Mouse (Mus musculus) midbrain, postnatal 0 days (tissue): ENCODE results near the gene Atp13a3. TPM values are rescaled to one million over a fixed set of nuclear protein-coding genes. Genes with fewer than 3 reads are reported as not detected.

Experiments used
- ATAC-seq: fragments of 200-750 bp; cut with Nextera tagmentation; 2 replicates; pipeline ENCODE4 v1.8.0; 2017; ENCODE audit warnings: moderate number of reproducible peaks, mild to moderate bottlenecking, moderate TSS enrichment, moderate library complexity; ENCODE audit not compliant: low FRiP score
- DNase-seq: peaks from one replicate; pipeline ENCODE4 v3.0.0-alpha.2; 2015; ENCODE audit warnings: low spot score
- H3K27ac ChIP-seq: fragments of 300-500 bp; sonication (generic); 2 replicates; pipeline ENCODE4 v1.5.1; 2014; ENCODE audit warnings: low read depth, mild to moderate bottlenecking, low read length, mixed read lengths
- H3K27me3 ChIP-seq: fragments of 300-500 bp; sonication (generic); 2 replicates; pipeline ENCODE4 v1.6.1; 2014; ENCODE audit warnings: low read length, control low read depth, mixed read lengths; ENCODE audit not compliant: insufficient read depth
- H3K36me3 ChIP-seq: fragments of 300-500 bp; sonication (generic); 2 replicates; pipeline ENCODE4 v1.6.1; 2014; ENCODE audit warnings: low read length, control low read depth, mixed read lengths; ENCODE audit not compliant: insufficient read depth
- H3K4me1 ChIP-seq: fragments of 300-500 bp; sonication (generic); 2 replicates; pipeline ENCODE4 v1.6.1; 2014; ENCODE audit warnings: mild to moderate bottlenecking, control low read depth, antibody characterized with exemption, low read length, mixed read lengths; ENCODE audit not compliant: insufficient read depth
- H3K4me2 ChIP-seq: fragments of 300-500 bp; sonication (generic); 2 replicates; pipeline ENCODE4 v1.6.1; 2014; ENCODE audit warnings: low read depth, mild to moderate bottlenecking, low read length, mixed read lengths; ENCODE audit not compliant: poor library complexity, severe bottlenecking
- H3K4me3 ChIP-seq: fragments of 300-500 bp; sonication (generic); 2 replicates; pipeline ENCODE4 v1.5.1; 2014; ENCODE audit warnings: low read depth, mild to moderate bottlenecking, low read length, moderate library complexity
- H3K9ac ChIP-seq: fragments of 300-500 bp; sonication (generic); replicated peaks from 2 replicates; pipeline ENCODE4 v1.6.1; 2014; ENCODE audit warnings: mild to moderate bottlenecking, low read length, moderate library complexity, mixed read lengths; ENCODE audit not compliant: poor library complexity, severe bottlenecking
- H3K9me3 ChIP-seq: fragments of 300-500 bp; sonication (generic); 2 replicates; pipeline ENCODE4 v1.6.1; 2016; ENCODE audit warnings: low read length, control low read depth
- CTCF ChIP-seq: IDR thresholded peaks from 2 replicates; pipeline ENCODE4 v1.5.1; 2016; ENCODE audit warnings: antibody characterized with exemption, mild to moderate bottlenecking
- WGBS: fragments of 180-500 bp; shearing (Covaris S2); extraction: QIAGEN DNeasy Blood & Tissue Kit; methylation state at CpG from one replicate; pipeline ENCODE4 v1.1.7; 2014; 5-methylcytosine and 5-hydroxymethylcytosine counted together
- polyA plus RNA-seq: library from polyadenylated mRNA; unstranded; fragments of >200 nt; fragmentation: Nextera tagmentation; extraction: Ambion mirVana; gene quantifications from 2 replicates; pipeline ENCODE4 v1.2.1, GENCODE M21; 2015
- total RNA-seq: library from RNA; depleted of rRNA; stranded (reverse); fragments of >200 nt; gene quantifications from 2 replicates; pipeline ENCODE4 v1.2.3, GENCODE M21; 2014

Atp13a3 gene
- total and polyA plus RNA-seq, 2 experiments from 2014 or later = 7.2 to 34.1 TPM

DNA sequence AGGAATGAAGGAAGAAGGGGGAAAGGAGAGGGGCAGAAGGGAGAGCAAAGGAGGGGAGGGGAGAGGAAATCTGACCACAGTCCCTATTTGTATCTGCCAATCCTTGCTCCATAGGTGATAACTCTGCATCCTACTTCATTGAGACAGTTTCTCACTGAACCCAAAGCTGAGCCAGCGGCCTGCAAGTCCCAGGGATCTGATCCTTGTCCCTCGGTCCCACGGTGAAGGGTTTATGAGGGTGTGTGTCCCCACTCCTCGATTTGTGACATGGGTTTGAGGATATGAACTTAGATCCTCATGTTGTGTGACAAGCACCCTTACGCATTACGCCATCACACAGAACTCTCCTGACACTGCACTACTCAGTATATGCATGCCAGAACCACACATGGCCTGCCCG, 110.7 kb downstream of the Atp13a3 start:
- Histone ChIP-seq H3K9ac (no peak overlapping the region), H3K4me3 (no peak overlapping the region), H3K27ac (no peak overlapping the region), H3K9me3 (no peaks in the 10 kb centered on the region), H3K4me1 (no peaks in the 10 kb centered on the region), H3K4me2 (no peak overlapping the region), H3K27me3 (no peaks in the 10 kb centered on the region), H3K36me3 (no peaks in the 10 kb centered on the region)
- no peak for TF ChIP-seq CTCF
- DNase-seq (no peak), ATAC-seq (no peak)
- 93% methylated on average over 7 of the region's 7 CpGs for WGBS

DNA sequence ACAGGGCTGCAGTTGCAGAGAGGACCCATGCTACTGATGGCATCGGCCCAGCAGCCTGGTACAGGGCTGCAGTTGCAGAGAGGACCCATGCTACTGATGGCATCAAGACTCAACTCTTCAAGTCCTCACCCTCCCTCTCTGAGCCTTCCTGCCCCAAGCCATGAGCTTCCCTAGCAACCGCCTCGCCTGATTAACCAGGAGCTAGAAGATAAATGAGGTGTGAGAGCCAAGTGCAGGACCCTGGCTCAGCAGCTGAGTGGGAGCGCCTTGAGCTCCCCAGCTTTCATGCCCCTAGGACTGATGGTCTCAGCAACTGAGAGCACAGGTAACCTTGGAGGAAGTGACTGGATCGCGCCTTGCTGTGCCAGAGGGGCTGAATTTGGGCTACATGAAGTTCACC, 115.3 kb downstream of the Atp13a3 start:
- Histone ChIP-seq H3K36me3 (no peaks in the 10 kb centered on the region), H3K4me2 (no peak overlapping the region), H3K4me3 (no peak overlapping the region), H3K4me1 (no peaks in the 10 kb centered on the region), H3K27ac (no peak overlapping the region), H3K27me3 (no peaks in the 10 kb centered on the region), H3K9ac (no peak overlapping the region), H3K9me3 (no peaks in the 10 kb centered on the region)
- ATAC-seq (no peak), DNase-seq (peak; percentile 47)
- no peak for TF ChIP-seq CTCF
- 77% methylated on average over 6 of the region's 6 CpGs for WGBS

DNA sequence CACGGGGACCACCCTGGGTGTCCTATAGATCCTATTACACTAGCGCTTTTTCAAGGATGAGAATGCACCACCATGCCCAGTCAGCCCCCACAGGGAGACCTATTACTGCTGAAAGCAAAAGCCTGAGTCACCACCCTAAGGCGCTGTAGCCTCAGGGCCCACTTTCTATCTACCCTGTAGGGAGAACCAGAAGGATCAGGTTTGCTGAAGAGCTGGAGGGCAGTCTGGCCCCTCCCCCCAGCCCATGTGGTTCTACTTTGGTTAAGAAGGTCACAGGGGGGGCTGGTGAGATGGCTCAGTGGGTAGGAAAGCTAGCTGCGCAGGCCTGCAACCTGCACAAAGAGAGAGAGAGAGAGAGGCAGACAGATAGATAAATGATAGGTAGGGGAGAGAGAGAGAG, 120.1 kb downstream of the Atp13a3 start:
- Histone ChIP-seq H3K9ac (no peak overlapping the region), H3K4me1 (peaks cover 5% of the 10 kb centered on the region; the same call in 1 of the 2 replicates), H3K27me3 (peaks cover 13% of the 10 kb centered on the region), H3K4me2 (no peak overlapping the region), H3K36me3 (no peaks in the 10 kb centered on the region), H3K9me3 (no peaks in the 10 kb centered on the region), H3K4me3 (no peak overlapping the region), H3K27ac (no peak overlapping the region)
- ATAC-seq = no peak
- WGBS = 54% methylated on average over 4 of the region's 4 CpGs
- no peak for TF ChIP-seq CTCF
- DNase-seq = no peak

DNA sequence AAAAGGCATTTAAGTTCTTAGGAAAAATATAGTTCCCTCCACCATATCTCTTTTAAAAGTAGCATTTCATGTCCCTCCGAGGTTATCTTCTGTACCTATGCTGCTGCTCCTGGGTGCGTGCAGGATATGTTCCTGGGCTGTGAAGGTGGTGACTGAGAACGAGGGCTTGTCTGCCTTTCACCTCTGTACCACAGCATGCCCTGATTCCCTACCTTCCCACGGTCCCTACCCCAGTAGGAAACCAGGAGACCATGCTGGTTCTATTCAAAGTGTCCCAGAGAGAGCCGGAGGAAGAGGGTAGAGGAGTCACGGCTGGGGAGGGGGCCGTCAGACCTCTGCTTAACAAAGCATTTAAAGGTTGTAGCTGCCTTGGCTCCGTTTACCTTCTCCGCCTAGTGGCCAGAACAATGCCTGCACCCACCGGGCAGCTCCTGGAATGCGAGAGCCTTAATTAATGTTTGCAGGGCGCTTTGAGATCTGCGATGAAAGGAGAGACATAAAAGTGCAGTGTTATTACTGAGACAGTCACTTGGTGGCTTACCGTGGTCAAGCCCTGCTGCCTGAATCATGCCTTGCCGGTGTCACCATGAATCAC, 121.9 kb downstream of the Atp13a3 start:
- Histone ChIP-seq H3K27me3 (peaks cover 13% of the 10 kb centered on the region), H3K9me3 (no peaks in the 10 kb centered on the region), H3K4me3 (peak overlapping the region; percentile 16; the same call in 1 of the 2 replicates), H3K9ac (no peak overlapping the region), H3K4me1 (peaks cover 5% of the 10 kb centered on the region; the same call in 1 of the 2 replicates), H3K4me2 (peak overlapping the region; percentile 49), H3K36me3 (no peaks in the 10 kb centered on the region), H3K27ac (no peak overlapping the region)
- peak; percentile 82 for TF ChIP-seq CTCF
- 2% methylated on average over 15 of the region's 15 CpGs for WGBS
- peak; percentile 64 for ATAC-seq
- peak; percentile 62 for DNase-seq

DNA sequence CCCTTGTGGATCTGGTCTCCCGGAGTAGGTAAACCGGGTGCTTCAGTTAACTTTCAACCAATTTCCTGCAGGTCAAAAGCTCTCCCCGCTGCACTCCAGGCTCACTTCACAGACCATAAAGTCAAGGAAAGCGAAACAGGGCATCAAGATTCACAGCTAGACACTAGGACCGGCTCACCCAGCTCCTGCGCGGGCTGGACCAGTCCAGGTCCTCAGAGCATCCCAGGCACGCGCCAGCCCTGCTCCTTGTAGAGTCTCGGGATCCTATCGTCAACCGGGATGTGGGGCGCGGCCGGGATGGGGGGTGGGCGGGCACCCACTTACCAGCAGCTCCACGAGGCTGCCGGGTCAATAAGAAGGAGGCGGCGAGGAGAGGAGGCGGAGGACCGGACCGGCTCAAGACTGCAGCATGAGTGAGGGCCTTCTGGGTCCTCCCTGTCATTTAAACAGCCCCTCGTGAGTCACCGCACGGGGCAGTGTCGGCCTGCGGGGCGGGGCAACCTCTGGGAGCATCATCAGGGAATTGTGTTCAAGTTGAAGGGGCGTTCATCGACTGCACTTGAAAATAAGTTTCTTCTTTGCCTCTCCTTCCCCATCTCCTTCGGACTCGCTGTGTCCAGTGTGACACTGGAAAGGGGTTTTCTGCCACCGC, 122.8 kb downstream of the Atp13a3 start, which contains the start of gene Lrrc15:
TSS of gene Lrrc15 (minus strand) at position 413 of the 652 bp plus-strand sequence.
- H3K9ac ChIP-seq = 0 out of 2 replicates have a peak within 1 kb of the TSS, but pooled peaks have one; percentile 33
- H3K4me3 ChIP-seq = peak within 1 kb of the TSS; percentile 29
- WGBS = 7% methylated on average over 34 of the region's 34 CpGs

DNA sequence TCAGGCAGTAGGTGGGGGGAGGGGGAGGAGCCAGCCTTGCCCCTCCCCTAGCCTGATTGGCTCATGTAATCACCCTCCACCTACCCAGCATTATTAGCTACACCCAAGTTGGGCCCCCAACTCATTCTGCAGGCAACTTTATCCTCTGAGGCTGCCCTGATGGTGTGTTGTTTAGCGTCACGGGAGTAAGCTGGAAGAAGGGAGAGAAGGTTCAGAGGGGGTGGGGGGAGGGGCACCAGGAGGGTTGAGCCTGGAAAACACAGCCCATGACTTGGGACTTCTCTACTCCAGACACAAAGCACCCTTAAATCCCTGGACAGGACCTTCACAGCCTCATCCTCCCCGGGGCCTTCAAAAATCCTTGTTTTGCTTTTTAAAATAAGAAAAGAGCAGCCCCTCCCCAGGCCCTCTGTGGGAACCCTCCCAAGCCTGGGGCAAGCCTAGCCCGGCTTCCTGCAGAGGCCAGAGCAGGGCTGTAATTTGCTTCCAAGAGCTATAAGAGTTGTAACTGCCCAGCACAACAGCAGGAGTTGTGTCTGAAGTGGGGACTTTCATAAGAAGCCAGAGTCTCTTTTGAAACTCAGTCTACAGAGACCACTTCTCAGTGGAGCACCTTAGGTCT, 125.0 kb downstream of the Atp13a3 start:
- no peak for TF ChIP-seq CTCF
- peaks cover 13% of the 10 kb centered on the region for H3K27me3 ChIP-seq
- peaks cover 5% of the 10 kb centered on the region; the same call in 1 of the 2 replicates for H3K4me1 ChIP-seq
- 13% methylated on average over 4 of the region's 4 CpGs for WGBS
- no peak for DNase-seq
- H3K9me3 ChIP-seq = no peaks in the 10 kb centered on the region
- H3K4me3 ChIP-seq = no peak overlapping the region
- H3K36me3 ChIP-seq = no peaks in the 10 kb centered on the region
- no peak overlapping the region for H3K27ac ChIP-seq
- no peak for ATAC-seq
- no peak overlapping the region for H3K9ac ChIP-seq
- H3K4me2 ChIP-seq = no peak overlapping the region

More for the DNA sequence above, 122.8 kb downstream of the Atp13a3 start, which contains the start of gene Lrrc15:
- ATAC-seq (no peak), DNase-seq (no peak)
- Histone ChIP-seq H3K36me3 (no peaks in the 10 kb centered on the region), H3K9me3 (no peaks in the 10 kb centered on the region), H3K4me1 (peaks cover 5% of the 10 kb centered on the region; the same call in 1 of the 2 replicates), H3K27ac (no peak within 1 kb of the TSS), H3K27me3 (peaks cover 13% of the 10 kb centered on the region), H3K4me2 (peak within 1 kb of the TSS; percentile 49)
- TF ChIP-seq CTCF = peak; percentile 44
